Mouse (Mus musculus): ENCODE results near the gene Dock1.

The Dock1 gene

DNA sequence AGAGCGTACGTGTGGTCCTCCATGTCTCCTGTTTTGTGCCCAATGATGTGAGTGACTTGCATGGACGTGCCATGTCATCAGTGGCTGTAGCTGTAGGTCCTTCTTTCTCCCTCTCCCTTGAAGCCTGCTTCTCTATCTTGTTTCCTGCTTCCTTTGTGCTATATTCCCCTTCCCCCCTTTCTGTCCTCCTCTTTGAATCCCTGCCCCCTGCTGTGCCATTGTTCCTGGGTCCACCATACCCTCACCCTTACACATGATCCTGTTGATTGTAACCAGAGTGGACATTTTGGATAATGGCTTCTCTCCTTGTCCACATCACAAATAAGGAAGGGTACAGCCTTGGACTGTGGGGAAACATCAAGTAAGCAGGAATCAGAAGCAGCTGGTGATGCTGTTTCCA, 81.0 kb downstream of the Dock1 start:
- no peak for DNase-seq (ENCODE audit: extremely low spot score)

DNA sequence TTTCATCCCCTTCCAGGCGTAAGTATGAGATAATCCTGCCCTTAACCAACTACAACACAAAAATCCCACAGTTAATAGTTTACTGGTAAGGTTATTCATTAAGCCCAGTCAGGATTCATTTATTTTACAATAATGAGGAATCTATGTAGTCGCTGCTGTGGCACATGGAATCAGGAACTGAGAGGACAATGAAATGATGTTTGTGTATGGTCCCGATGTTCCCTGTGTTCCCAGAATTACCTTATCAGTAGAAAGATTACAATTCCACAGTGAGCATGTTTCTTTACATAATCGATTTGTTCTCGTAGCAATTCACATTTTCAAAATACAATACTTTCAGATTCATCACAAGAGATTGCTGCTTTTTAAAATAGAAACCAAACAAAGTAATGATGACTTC, 83.0 kb downstream of the Dock1 start:
- DNase-seq (ENCODE audit: extremely low spot score): no peak

DNA sequence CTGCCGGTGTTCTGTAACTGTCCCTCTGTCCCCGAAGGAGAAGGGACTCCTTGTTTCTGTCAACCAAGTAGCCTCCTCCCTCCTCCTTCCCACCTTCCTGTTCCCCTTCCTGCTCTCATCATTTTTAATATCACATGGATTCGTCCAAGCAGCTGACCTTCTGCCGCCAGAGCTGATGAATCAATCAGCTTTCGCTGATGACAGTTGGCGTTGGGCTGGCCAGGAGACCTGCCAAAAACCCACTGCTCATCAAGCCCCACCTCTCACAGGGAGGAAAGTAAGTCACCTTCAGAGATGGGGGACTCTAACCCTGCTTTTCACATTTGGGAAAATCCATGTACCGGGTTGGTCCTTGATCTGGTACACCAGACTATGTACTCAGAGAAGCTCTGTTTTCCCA, 87.2 kb downstream of the Dock1 start:
- DNase-seq (ENCODE audit: extremely low spot score): no peak

DNA sequence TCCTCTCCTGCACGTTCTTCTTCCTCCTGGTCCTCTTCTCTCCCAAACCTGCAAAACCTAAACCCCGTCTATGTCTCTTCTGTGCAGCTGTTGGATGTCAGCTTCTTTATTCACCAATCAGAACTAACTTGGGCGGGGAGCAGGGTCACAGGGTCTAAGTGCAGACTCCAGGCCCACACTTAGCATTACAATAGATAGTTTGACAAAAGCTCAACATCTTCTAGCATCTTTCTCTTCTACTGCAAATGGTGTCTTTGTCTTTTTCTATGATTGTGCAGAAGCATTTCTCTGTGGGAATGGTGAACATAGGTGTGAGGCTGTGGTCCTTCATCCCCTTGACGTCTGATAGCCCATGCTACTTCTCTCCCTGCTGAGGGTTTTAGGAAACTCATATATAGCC, 91.3 kb downstream of the Dock1 start:
- DNase-seq (ENCODE audit: extremely low spot score): no peak

DNA sequence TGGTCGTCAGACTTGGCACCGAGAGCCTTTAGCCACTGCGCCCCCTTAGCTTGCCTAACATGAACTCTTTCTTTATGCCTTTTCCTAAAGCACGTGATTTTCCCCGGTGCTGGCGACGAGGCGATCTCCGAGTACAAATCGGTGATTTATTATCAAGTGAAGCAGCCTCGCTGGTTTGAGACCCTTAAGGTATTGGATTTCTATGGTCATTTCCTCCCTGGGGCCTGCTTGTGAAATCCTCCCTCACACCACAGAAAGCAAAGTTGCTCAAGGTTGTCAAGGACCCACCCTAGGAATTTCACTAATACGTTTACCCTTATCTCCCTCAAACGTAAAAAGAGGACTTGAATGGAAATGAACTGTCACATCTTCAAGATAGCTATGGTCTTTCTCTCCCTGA, 94.7 kb downstream of the Dock1 start:
- no peak for DNase-seq (ENCODE audit: extremely low spot score)

DNA sequence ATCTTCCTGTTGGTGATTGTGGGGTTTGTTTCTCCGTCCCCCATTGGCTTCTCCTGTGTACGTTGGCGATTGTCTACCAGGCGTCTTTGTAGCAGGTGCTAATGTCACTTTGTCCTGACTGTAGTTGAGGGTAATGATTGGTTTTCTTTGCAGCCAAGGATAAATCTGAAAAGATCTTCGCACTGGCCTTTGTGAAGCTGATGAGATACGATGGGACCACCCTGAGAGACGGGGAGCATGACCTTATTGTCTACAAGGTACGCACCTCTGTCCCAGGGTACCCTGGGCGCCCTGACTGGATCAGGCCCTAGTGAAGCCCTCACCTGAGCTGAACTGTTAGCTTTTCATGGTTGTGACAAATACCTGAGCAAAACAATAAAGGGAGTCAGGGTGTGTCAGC, 100.9 kb downstream of the Dock1 start:
- DNase-seq (ENCODE audit: extremely low spot score): no peak

DNA sequence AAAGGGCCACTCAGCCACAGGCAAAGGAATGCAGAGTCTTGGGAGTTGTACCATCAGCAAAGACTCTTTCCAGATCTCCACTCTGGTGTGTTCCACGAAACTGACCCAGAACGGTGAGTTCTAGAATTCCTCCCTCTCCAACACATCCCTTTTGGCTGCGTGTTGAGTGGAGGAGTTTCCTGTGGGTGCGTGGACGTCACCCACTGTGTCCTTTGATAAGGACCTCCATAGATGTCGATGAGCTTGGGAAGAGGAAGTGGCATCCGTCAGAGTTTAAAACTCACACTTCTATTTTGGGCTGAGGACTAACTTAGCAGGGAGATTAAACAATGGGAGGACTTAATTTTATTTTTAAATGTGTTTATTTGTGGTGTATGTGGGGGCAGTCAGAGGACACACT, 101.9 kb downstream of the Dock1 start:
- DNase-seq (ENCODE audit: extremely low spot score): no peak

DNA sequence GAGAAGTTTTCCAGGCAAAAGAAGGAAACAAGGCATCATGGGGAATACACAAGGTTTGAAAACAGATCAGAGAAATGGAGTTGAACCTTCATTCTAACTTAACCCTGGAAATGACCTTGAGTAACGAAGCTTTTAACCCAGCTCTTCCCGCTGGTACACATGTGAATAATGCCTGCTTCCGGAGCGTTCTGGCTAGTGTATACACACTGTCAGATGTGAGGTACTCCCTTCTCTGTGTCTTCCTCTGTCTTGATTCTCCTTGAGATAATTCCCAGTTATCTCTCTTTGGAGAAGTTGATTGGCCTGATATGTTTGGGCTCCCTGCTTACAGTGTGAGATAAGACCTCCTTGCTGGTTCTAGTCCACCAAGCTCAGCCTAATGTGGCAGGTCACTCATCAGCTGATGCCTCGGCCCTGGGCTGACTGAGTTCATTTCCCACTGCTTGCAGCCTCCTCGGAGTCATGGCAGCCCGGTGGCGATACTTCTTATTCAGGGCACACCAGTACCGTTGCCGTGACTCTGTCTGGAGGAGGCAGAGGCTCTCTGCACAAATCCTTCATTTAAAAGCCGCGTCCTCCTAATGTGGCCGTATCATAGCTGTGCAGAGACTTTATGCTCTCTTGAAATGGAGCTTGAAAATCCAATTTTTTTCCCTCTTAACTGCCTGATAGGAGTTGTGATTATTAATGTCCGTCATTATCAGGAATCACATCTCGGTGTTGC, 102.6 kb downstream of the Dock1 start:
- DNase-seq (ENCODE audit: extremely low spot score): no peak

DNA sequence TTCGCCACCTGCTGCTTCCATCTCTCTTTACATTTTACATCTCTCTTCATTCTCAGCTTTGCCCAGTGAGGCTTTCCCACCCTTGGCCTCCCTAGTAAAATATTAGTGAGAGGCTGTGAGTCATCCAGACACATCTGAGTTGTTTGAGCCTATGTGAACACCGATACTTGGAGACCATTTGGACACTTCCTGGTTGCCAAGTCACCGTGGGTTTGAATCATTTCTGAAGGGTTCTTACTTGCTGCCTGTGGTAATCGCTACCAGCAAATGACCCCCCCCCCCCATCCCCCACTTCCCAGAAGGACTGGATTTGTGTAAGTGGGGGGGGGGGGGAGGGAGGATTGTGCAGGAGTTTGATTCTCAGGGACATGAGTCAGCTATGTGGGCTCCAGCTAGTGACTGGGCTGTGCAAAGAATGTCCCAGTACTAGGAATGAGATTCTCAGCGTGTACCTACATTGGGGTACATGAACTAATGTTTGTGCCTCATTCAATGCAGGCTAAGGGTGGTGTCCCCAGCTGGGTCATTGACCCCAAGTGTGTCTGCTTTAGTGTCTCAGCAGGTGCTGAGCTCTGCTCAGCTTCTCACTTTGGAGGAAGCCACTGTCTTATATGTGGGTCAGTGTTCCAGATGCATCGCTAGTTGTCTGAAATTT, 103.4 kb downstream of the Dock1 start:
- no peak for DNase-seq (ENCODE audit: extremely low spot score)

DNA sequence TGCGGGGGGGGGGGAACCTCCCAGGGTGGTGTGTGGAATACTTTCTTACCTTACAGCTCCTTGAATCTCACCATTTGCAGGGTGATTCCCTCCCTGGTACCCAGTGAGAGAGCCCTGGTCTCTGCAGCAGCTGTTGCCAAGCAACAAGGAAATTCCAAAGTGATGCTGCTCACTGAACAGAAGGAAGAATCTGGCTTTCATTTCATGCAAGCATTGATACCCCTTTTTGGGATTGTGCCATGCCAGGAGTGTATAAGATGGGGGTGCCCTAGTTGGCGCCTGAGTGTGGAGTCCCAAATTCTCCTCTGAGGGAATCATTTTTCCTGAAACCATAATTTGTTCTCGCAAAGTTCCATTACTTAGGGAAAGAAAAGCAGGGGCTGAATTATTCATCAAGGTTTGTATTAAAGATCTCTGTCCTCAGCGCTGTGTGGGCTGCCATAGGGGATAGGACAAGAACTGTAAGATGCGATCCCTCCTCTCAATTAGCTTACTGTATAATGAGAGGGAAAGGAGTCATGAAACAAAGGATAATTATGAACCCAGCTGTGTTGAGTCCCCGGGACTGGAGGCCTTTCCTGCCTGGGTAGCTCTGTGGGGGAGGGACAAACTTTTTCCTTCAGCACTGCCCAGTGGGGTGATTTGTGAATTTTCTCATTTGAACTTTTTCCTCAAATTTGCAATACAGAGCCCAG, 104.2 kb downstream of the Dock1 start:
- DNase-seq (ENCODE audit: extremely low spot score): no peak

DNA sequence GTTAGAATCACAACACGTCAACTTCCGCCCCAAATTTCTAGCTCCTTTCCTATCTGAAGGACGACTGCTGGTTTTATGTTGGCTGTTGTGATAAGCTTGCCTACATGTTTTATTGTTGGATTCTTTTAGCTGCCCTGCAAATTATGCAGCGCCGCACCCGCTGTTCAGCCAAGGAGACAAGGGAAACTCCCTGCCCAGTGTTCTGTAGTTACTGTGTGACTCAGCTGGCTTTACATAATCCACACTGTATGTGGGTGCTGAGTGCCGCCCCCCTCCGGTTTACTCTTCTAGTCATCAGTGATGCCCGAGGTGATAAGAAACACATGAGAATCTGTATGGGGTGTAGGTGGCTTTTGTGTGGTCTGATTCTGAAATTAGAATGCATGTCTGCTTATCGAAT, 105.2 kb downstream of the Dock1 start:
- no peak for DNase-seq (ENCODE audit: extremely low spot score)

DNA sequence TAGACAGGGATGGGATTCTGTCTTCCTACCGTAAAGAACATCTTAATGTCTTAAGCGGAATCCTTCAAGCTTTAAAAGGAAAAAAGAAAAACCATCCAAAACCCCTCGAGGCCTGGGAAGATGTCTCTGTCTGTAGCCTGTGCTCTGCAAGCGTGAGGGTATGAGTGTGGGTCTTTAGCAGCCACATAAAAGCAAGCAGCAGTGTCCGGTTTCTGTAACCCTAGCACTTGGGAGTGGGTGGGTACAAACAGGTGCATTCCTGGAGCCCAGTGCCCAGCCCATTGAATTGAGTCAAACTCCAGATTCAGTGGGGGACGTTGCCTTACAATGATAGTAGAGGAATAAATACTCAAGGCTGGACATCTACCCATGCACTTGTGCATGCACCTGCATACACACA, 105.9 kb downstream of the Dock1 start:
- no peak for DNase-seq (ENCODE audit: extremely low spot score)

DNA sequence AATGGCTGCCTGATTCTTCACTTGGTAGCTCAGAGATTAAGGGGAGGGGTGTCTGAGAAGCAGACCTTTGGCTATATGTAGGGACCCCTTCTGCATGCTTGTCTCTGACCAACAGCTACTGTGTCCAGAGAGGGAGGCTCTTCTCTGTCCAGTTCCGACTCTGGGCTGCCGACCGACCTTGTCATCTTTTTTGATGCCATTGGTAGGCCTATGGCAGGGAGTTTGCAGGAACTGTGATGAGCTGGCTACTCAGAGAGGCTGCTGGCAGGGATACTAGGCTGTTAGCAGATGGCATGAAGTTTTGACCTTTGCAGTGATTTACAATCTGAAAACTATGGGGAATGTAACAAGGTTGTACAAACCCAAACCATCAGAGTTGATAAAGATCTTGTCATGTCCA, 109.3 kb downstream of the Dock1 start:
- DNase-seq (ENCODE audit: extremely low spot score): no peak

DNA sequence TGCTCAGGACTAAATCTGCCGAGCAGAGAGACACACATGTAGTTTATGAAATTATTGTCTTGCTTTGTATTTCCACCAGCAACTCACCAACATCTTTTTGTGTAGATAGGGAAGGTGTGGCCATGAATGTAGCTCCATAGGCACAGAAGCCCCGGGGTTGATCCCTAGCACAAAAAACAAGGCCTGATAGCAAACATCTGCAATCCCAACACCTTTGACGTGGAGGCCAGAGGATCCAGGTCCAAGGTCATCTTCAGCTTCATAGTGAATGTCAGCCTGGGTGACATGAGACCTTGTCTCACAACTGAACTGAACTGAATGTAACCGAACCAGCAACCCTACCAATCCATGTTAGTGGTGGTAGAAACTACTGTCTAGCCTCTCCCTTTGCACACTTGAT, 116.7 kb downstream of the Dock1 start:
- no peak for DNase-seq (ENCODE audit: extremely low spot score)

DNA sequence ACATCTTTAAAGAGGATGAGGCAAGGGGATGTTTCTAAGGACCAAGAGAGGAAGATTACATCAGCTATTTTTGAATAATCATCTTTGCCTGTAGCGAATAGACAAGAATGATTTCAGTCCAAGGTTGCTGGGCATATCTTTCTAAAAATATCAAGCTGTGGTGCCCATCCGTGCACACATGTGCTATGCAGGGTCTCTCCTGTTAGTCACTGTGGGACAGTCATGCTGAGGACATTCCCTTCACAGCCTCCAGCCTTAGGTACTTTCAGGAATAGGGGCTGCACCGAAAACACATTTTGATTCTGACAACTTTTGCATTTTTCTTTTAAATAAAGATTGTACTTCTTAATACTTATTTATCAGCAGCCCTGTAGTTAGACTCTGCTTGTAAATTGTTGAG, 124.4 kb downstream of the Dock1 start:
- no peak for DNase-seq (ENCODE audit: extremely low spot score)

DNA sequence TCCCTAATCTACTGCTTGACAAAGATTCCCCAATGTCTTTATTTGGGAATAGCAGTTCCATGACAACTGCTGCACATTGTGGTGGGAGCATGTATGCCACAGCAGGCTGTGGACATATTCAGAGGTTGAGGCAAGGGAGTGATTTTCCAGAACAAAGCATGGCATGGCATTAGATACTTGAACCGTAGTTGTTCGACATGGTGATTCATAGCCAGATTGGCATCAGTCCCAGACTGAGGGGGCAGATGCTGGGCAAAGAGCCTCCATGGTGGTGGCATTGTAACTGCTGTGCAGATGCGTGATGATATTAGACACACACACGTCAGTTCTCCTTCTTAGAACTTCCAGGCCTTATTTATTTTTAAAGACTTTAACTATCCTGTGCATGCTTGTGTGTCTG, 129.6 kb downstream of the Dock1 start:
- no peak for DNase-seq (ENCODE audit: extremely low spot score)

DNA sequence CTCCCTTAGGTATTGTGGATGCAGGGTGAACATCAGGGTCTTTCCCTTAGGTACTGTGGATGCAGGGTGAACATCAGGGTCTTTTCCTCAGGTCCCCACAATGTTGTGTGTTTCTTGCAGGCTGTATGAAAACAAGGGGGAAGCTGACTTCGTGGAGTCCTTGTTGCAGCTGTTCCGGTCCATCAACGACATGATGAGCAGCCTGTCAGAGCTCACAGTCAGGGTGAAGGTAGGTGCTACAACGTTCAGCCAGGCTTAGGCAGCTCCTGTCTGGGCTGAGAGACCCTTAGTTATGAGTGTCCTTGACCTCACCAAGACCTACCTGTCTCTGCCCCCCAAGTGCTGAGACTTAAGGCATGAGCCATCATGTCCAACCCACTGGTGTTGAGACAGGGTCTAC, 134.0 kb downstream of the Dock1 start:
- no peak for DNase-seq (ENCODE audit: extremely low spot score)

DNA sequence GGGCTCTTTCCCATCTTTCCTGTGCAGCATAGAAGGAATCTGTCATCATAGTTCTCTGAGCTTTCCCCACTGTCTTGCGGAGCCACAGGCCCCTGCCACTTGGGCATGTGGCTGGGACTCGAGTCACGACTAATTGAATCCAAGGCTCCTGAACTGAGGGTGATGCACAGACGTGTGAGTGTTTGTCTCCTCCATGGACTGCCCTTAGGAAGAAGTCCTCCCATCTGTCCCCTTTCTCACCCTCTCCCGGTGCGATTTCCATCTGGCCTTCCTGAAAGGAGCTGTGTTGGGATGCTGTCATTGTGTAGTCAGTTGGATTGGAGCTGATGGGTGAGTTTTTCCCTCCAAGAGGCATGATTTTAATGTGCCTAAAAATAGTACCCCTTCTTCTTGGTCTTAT, 136.3 kb downstream of the Dock1 start:
- no peak for DNase-seq (ENCODE audit: extremely low spot score)

DNA sequence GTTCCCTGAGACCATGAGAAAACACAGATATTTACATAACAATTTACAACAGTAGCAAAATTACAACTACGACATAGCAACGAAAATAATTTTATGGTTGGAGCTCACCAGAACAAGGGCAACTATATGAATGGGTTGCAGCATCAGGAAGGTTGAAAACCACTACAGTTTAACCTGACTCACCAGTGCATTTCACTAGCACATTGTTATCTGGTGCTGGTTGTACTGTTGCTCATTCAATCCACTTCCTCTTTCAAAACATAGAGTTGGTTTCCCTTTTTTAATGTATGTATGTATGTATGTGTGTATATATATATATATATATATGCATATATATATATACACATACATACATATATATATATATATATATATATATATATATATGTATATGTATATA, 138.0 kb downstream of the Dock1 start:
- no peak for DNase-seq (ENCODE audit: extremely low spot score)

DNA sequence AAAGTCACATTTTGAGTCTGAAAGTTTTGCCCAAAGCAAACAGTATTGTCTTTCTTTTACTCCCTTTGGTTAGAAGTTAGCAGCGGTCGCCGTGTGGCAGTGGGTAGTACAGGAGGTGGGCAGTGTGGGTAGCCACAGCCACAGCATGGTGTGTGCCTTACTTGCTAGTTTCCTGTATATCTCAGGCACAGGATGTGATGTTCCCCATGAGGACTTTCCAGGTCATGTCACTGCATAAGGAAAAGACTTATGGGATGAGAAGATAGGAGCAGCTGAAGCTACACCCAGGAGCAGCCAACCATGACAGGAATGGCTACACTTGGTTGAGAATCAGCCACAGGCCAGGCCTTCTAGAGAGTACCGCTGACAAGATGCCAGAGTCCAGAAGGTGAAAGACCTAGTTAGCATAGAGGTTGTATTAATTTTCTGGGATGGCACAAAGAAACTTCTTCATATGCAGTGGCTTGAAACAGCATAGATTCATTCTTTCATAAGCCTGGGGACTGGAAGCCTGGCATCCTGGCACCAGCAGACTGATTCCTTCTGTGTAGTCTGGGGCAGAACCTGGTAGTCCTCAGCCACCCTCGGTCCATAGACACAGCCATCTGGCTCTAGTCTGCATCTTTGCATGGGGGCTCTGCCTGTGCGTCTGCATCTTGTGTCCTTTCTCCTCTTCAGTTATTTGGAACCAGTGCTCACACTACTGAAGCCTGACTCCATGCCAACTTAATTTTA, 139.0 kb downstream of the Dock1 start:
- no peak for DNase-seq (ENCODE audit: extremely low spot score)

DNA sequence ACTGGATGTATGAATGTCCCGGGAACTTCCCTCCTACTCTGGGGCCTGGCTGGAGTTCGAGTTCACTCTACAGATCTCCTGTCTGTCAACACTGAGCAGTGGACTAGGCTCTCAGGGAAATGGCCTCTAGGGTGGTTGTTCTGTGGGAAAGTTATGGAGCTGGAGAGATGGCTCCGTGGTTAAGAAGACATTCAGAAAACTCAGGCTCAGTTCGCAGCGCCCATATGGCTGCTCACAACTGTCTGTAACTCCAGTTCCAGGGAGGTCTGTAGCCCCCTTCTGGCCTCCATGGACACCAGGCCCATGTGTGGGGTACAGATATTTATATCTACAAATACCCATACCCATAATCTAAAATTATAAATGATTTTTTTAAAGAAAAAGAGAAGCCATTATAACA, 148.0 kb downstream of the Dock1 start:
- no peak for DNase-seq (ENCODE audit: extremely low spot score)

DNA sequence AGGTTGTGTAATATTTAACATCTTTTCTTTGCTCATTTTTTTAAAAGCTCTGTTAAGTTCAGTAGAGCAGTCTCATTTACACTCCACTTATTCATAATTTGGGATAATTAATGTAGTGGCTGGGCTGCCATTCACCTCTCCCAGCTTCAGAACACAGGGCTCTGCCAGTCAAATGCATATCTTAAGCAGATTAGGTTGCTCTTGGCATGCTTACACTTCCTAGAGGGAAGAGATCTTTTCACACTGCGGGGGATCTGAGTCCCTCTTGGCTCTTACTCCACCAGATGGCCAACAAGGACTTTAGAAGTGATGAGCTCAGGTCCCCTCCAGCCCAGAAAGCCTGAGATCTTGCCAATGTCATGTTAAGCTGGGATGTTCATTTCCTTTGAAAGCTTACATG, 150.8 kb downstream of the Dock1 start:
- no peak for DNase-seq (ENCODE audit: extremely low spot score)

DNA sequence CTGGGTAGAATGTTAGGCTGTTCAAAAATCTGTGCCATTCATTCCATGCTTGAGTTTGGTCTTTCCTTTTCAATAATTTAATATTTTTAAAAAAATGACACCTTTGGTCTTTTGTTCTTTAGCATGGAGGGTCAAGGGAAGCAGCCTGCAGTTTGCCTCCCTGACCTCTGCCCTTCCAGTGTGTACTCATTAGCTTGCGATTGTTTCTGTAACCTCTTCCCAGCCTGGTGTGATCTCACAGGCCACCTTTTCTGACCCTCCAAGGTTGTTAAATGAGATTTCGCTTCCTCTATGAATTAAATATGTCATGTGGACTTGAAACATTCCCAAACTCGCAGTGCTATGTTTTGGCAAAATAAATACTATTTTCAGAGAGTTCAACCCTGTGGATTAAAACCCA, 151.6 kb downstream of the Dock1 start:
- peak; percentile 7 for DNase-seq (ENCODE audit: extremely low spot score)
